Mouse (Mus musculus) intestine, embryonic 15.5 days (tissue): Measurements from ENCODE around the gene Agbl2. TPM values are rescaled to one million over a fixed set of nuclear protein-coding genes. Genes with fewer than 3 reads are reported as not detected.

Source experiments
- ATAC-seq: fragments of 200-750 bp; cut with Nextera tagmentation; 2 replicates; pipeline ENCODE4 v1.8.0; 2017; ENCODE audit warnings: moderate TSS enrichment, moderate library complexity
- H3K27ac ChIP-seq: fragments of 300-500 bp; sonication (generic); 2 replicates; pipeline ENCODE4 v1.5.1; 2015; ENCODE audit warnings: mild to moderate bottlenecking, inconsistent platforms
- H3K27me3 ChIP-seq: fragments of 300-500 bp; sonication (generic); replicated peaks from 2 replicates; pipeline ENCODE4 v1.6.1; 2015; ENCODE audit warnings: inconsistent platforms
- H3K36me3 ChIP-seq: fragments of 300-500 bp; sonication (generic); 2 replicates; pipeline ENCODE4 v1.6.1; 2015; ENCODE audit warnings: inconsistent platforms
- H3K4me1 ChIP-seq: fragments of 300-500 bp; sonication (generic); replicated peaks from 2 replicates; pipeline ENCODE4 v1.6.1; 2015; ENCODE audit warnings: inconsistent platforms
- H3K4me2 ChIP-seq: fragments of 300-500 bp; sonication (generic); replicated peaks from 2 replicates; pipeline ENCODE4 v1.6.1; 2015; ENCODE audit warnings: mild to moderate bottlenecking, inconsistent platforms
- H3K4me3 ChIP-seq: fragments of 300-500 bp; sonication (generic); replicated peaks from 2 replicates; pipeline ENCODE4 v1.5.1; 2015; ENCODE audit warnings: inconsistent platforms
- H3K9ac ChIP-seq: fragments of 300-500 bp; sonication (generic); 2 replicates; pipeline ENCODE4 v1.6.1; 2015; ENCODE audit warnings: inconsistent platforms
- H3K9me3 ChIP-seq: fragments of 300-500 bp; sonication (generic); 2 replicates; pipeline ENCODE4 v1.6.1; 2016; ENCODE audit warnings: inconsistent platforms
- WGBS: fragments of 180-500 bp; shearing (Covaris S2); methylation state at CpG from one replicate; pipeline ENCODE4 v1.1.7; 2015; 5-methylcytosine and 5-hydroxymethylcytosine counted together
- polyA plus RNA-seq: library from polyadenylated mRNA; unstranded; fragments of >200 nt; fragmentation: Nextera tagmentation; extraction: Ambion mirVana; gene quantifications from 2 replicates; pipeline ENCODE4 v1.2.1, GENCODE M21; 2015

Agbl2 gene
- polyA plus RNA-seq, 1 experiment from 2014 or later: 0.57 TPM

DNA sequence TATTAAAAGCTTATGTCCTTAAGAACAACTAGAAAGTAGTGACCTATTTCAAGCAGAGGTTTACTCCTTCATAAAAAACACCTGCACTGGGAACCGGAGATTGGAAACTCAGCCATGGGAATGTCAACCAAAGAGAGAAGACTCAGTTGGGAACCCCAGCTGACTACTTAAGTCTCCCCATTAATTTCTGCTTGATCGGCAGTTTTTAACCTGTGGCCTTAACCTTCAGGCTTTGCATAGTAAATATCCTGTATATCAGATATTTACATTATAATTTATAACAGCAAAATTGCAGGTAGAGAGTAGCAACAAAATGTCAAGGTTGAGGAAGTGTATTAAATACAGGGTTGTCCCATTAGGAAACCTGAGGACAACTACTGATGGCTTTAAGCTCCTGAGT lies 29.0 kb upstream of the Agbl2 start:
- Histone ChIP-seq H3K4me2 (no peak overlapping the region), H3K4me1 (peaks cover 3% of the 10 kb centered on the region; the same call in 1 of the 2 replicates), H3K36me3 (peaks cover 49% of the 10 kb centered on the region), H3K9ac (no peak overlapping the region), H3K27me3 (no peaks in the 10 kb centered on the region), H3K4me3 (no peak overlapping the region), H3K27ac (no peak overlapping the region), H3K9me3 (no peaks in the 10 kb centered on the region)
- 97% methylated on average over 2 of the region's 2 CpGs for WGBS
- no peak for ATAC-seq

DNA sequence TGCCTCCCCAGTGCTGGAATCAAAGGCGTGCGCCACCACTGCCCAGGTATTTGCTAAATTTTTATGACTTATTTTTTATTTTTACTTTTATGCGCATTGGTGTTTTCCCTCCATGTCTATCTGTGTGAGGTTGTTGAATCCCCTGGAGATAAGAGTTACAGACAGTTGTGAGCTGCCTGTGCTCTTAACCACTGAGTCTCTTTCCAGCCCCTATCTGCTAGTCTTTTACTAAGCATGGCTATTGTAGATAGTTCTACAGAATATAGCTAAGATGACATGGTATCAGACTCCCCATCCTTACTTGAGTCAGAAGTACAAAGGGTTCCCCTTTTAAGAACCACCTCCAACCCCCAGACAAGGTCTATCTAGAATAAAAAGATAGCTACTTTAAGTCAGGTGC lies 28.3 kb upstream of the Agbl2 start:
- Histone ChIP-seq H3K4me2 (no peak overlapping the region), H3K9ac (no peak overlapping the region), H3K4me3 (no peak overlapping the region), H3K9me3 (no peaks in the 10 kb centered on the region), H3K27me3 (no peaks in the 10 kb centered on the region), H3K27ac (no peak overlapping the region), H3K36me3 (peaks cover 52% of the 10 kb centered on the region), H3K4me1 (no peaks in the 10 kb centered on the region)
- ATAC-seq: no peak
- 97% methylated on average over 3 of the region's 3 CpGs for WGBS

DNA sequence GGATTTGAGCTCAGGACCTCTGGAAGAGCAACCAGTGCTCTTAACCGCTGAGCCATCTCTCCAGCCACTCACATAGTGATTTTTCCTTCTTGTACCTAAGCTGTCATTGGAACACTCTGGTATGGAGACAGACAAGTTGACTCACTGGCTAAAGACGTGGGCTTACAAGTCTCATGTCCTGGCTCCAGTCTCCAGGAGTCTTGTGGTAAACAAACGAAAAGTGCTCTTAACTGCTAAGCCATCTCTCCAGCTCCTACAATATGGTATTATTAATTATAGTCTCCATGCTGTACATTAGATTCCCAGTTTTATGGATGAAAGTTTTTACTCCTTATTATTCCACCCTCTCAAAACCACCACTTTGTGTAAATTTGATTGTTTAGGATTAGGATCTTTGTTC lies 17.4 kb upstream of the Agbl2 start:
- H3K9me3 ChIP-seq: no peaks in the 10 kb centered on the region
- H3K9ac ChIP-seq: no peak overlapping the region
- H3K4me2 ChIP-seq: no peak overlapping the region
- no peaks in the 10 kb centered on the region for H3K4me1 ChIP-seq
- H3K27me3 ChIP-seq: no peaks in the 10 kb centered on the region
- no peak overlapping the region for H3K4me3 ChIP-seq
- ATAC-seq: no peak
- 80% methylated on average over 3 of the region's 3 CpGs for WGBS
- peaks cover 53% of the 10 kb centered on the region for H3K36me3 ChIP-seq
- H3K27ac ChIP-seq: no peak overlapping the region

DNA sequence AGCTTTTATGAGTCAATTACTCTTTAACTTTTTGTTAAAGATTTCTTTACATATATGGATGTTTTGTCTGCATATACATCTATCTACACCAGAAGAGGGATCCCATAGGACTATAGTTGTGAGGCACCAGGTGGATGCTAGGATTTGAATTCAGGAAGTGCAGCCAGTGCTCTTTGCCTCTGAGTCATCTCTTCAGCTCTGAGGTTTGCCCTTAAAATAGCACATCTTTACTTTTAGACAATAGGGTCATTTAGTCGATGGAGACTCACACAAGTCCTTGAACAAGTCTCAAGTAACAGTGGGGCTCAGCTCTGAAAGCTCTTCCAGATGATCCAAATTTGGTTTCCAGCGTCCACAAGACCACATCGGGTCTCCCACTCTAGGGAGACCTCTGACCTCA lies 1.2 kb upstream of the Agbl2 start:
- peaks cover 7% of the 10 kb centered on the region; the same call in 1 of the 2 replicates for H3K4me1 ChIP-seq
- H3K4me2 ChIP-seq: no peak overlapping the region
- H3K4me3 ChIP-seq: no peak overlapping the region
- 37% methylated on average over 3 of the region's 3 CpGs for WGBS
- no peak overlapping the region for H3K9ac ChIP-seq
- no peaks in the 10 kb centered on the region for H3K27me3 ChIP-seq
- ATAC-seq: no peak
- H3K36me3 ChIP-seq: peaks cover 28% of the 10 kb centered on the region
- no peak overlapping the region for H3K27ac ChIP-seq
- H3K9me3 ChIP-seq: no peaks in the 10 kb centered on the region

DNA sequence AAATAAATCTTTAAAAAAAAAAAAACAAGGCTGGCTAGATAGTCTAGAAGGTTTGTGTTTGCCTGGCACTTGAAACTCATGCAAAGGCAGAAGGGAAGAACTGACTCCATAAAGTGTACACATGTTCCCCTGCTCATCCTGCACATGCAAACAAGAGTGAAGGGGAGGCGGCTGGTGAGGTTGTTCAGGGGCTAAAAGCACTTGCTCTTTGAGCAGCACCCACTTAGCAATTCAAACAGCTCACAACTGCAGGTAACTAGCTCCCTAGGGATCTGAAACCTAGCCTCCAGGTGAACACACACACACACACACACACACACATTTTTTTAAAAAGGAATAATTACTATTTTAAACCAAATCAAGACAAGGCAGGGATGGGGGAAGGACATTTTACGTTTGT lies 589 bp upstream of the Agbl2 start:
- Histone ChIP-seq H3K36me3 (peaks cover 25% of the 10 kb centered on the region), H3K4me2 (no peak overlapping the region), H3K27ac (no peak overlapping the region), H3K4me3 (no peak overlapping the region), H3K9ac (no peak overlapping the region), H3K27me3 (no peaks in the 10 kb centered on the region), H3K9me3 (no peaks in the 10 kb centered on the region), H3K4me1 (peaks cover 7% of the 10 kb centered on the region; the same call in 1 of the 2 replicates)
- WGBS: 48% methylated on average over 2 of the region's 2 CpGs
- peak; percentile 7; the same call in 1 of the 2 replicates for ATAC-seq

DNA sequence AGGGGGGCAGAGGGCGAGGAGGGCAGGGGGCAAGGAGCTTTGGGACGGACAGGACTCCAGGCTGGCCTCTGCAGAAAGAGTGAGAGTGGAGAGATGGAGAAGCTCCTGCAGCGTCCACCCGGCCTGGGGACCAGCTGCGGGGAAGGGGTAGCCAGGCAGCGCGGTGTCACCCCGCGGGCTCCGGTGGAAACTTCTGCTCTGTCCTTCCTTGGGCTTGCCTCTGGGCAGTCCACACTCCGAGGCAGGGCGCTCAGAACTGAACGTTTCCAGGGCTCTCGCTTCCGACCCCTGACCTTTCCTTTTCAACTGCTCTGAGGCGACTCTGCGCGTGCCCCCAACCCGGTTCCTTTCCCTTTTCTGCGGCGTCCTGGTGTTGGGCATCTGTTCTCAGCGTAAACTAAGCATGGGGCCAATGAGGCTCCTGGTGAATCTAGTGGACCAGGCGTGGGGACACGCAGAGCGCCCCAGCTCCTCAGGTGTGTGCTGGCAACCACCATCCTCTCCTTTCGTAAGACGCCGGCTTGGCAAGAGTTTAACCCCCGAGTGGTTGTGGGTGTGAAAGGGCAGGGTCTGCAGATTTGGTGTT lies 467 bp downstream of the Agbl2 start:
- Histone ChIP-seq H3K36me3 (peaks cover 19% of the 10 kb centered on the region), H3K27me3 (no peaks in the 10 kb centered on the region), H3K4me2 (peak overlapping the region; percentile 92), H3K4me1 (peaks cover 7% of the 10 kb centered on the region; the same call in 1 of the 2 replicates), H3K27ac (no peak overlapping the region), H3K9ac (peak overlapping the region; percentile 47), H3K4me3 (peak overlapping the region; percentile 47), H3K9me3 (no peaks in the 10 kb centered on the region)
- WGBS: 2% methylated on average over 29 of the region's 29 CpGs
- peak; percentile 68 for ATAC-seq

DNA sequence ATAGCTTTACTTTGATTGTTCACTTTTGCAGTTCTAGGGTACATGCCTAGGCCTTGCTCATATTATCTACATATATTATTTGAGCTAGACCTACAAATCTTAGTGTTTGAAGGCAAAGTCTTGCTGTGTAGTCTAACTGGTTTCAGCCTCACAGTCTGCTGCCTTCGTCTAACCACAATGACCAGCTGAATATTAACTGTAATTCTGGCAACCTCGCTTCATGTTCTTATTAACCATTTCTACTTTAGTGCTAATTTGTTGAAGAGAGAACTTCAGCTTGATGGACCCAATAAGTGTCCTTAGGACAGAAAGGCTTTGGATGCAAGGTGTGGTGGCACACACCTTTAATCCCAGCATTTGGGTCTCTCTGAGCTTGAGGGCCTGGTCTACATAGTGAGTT lies 5.6 kb downstream of the Agbl2 start:
- H3K4me3 ChIP-seq: no peak overlapping the region
- no peak overlapping the region for H3K4me2 ChIP-seq
- no peaks in the 10 kb centered on the region for H3K9me3 ChIP-seq
- no peak for ATAC-seq
- no peak overlapping the region for H3K27ac ChIP-seq
- H3K36me3 ChIP-seq: no peaks in the 10 kb centered on the region
- no peaks in the 10 kb centered on the region for H3K27me3 ChIP-seq
- no peaks in the 10 kb centered on the region for H3K4me1 ChIP-seq
- no peak overlapping the region for H3K9ac ChIP-seq
- 82% methylated on average over 2 of the region's 2 CpGs for WGBS

DNA sequence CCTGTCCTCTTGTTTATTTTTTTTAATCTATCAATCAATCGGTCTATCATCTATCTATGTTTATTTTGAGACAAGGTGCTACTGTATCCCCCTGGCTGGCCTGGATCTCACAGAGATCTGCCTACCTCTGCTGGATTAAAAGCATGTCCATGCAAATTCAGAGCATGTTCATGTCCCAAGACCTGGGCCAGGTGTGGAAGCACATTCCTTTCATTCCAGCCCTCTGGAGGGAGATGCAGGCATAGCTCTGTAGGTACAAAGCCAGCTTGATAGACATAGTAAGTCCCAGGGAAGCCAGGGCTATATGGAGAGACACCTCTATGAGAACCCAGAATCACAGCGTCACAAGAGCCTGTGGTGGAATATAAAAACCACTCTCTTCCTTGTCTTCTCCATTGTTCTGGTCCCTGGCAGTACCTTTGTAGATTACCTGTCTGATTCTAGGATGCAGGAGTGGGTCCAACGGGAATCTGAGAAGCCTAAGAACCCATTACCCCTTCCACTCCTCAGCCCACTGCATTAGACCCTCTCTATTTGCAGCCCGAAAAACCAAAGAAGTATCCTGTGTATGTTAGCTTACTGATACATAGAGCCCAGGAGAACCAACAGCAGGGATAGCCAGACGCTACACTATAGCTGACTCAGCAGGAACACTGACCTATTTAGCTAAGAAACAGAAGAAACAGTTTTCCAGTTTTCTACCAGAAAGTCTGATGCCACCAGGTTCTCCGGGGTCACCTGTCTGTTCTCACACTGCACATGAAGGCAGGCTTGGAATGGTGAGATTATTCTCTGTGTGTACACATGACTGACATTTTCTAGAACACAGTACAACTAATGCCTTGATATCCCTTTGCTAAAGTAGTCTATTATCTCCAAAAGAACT lies 26.0 kb downstream of the Agbl2 start:
- Histone ChIP-seq H3K27me3 (no peaks in the 10 kb centered on the region), H3K9me3 (no peaks in the 10 kb centered on the region), H3K4me3 (no peak overlapping the region), H3K4me2 (no peak overlapping the region), H3K27ac (no peak overlapping the region), H3K36me3 (no peaks in the 10 kb centered on the region), H3K4me1 (no peaks in the 10 kb centered on the region), H3K9ac (no peak overlapping the region)
- 85% methylated on average over 6 of the region's 6 CpGs for WGBS
- ATAC-seq: no peak

DNA sequence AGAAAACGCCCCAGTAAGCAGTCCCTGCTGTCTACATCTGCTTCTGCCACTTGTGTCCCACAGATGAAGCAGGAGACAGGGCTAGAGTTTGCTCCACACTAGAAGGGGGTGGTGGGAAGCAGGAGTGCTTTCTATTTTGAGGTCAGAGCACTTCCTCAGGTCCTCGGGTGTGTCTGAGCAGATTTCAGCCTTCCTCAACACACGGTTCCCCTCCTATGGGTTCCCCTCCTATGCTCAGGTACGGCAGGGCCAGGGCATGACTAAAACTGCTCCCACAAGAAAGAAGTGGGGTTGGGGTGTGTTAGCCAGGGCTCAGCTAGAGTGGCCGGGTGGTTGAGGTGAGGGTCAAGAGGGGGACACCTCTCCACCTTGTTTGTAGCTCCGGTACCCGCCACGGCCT lies 28.2 kb downstream of the Agbl2 start:
- Histone ChIP-seq H3K27me3 (no peaks in the 10 kb centered on the region), H3K4me3 (no peak overlapping the region), H3K4me2 (no peak overlapping the region), H3K27ac (no peak overlapping the region), H3K9me3 (no peaks in the 10 kb centered on the region), H3K36me3 (no peaks in the 10 kb centered on the region), H3K4me1 (no peaks in the 10 kb centered on the region), H3K9ac (no peak overlapping the region)
- 80% methylated on average over 8 of the region's 8 CpGs for WGBS
- ATAC-seq: no peak

DNA sequence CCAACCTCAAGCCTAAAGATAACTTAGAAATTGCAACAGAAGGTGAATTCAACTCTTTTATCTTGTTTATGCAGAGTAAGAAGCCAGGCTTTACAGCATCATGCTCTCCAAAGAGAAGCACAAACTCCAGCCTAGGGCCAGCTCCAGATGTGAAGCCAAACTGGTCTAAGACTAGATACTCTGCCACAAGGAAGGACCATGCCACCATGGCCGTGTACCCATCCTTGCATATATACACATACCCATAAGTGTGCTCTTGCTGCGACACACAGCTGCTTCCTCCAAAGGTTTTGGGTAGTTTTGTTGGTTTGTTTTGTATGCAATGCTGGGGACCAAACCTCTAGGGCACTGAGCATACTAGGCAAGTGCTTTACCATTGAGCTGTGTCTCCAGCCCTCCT lies 32.7 kb downstream of the Agbl2 start:
- 68% methylated on average over 2 of the region's 2 CpGs for WGBS

DNA sequence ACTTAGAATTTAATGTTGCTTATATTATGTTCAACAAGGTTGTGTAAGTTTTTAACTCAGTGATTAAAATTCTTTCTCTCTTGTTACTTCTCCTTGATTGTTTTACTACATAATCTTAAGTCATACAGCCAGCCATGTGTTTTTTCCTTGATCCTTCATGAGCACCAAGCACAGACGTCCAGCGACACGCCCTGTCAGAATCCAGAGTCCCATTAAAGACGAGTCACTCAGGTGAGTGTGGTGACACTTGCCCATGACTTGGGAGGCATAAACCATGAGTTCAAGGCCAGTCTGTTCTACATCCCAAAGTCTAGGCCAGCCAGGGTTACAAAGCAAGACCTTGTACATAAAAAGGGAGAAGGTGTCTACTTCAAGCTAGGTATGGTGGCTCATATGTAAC lies 33.6 kb downstream of the Agbl2 start:
- 70% methylated on average over 4 of the region's 4 CpGs for WGBS
- Histone ChIP-seq H3K9ac (no peak overlapping the region), H3K9me3 (no peaks in the 10 kb centered on the region), H3K4me3 (no peak overlapping the region), H3K4me2 (no peak overlapping the region), H3K36me3 (no peaks in the 10 kb centered on the region), H3K27ac (no peak overlapping the region), H3K27me3 (no peaks in the 10 kb centered on the region), H3K4me1 (no peaks in the 10 kb centered on the region)
- ATAC-seq: no peak

More for the DNA sequence above, 32.7 kb downstream of the Agbl2 start:
- Histone ChIP-seq H3K36me3 (no peaks in the 10 kb centered on the region), H3K9me3 (no peaks in the 10 kb centered on the region), H3K4me3 (no peak overlapping the region), H3K4me2 (no peak overlapping the region), H3K27ac (no peak overlapping the region), H3K27me3 (no peaks in the 10 kb centered on the region), H3K4me1 (no peaks in the 10 kb centered on the region), H3K9ac (no peak overlapping the region)
- ATAC-seq: no peak

DNA sequence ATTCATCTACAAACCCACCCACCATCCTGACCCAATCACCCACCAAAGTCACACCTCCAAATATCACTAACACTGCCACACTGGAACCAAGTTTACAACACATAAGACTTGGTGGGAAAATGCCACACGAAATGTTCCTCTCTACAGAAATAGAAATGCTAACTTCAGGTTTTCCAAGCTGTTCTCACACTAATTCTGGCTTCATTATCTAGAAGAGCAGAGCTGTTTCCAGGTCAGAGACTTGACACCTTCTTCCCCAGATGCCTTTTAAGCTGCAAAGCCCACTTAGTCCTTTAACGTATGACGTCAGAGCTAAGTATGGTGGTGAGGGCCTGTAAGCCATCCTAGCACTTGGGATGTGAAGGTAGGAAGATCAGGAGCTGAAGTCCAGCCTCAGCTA lies 36.2 kb downstream of the Agbl2 start:
- Histone ChIP-seq H3K4me2 (no peak overlapping the region), H3K4me3 (no peak overlapping the region), H3K4me1 (no peaks in the 10 kb centered on the region), H3K9ac (no peak overlapping the region), H3K27me3 (no peaks in the 10 kb centered on the region), H3K36me3 (no peaks in the 10 kb centered on the region), H3K27ac (no peak overlapping the region), H3K9me3 (no peaks in the 10 kb centered on the region)
- 89% methylated on average over 3 of the region's 3 CpGs for WGBS
- ATAC-seq: no peak

DNA sequence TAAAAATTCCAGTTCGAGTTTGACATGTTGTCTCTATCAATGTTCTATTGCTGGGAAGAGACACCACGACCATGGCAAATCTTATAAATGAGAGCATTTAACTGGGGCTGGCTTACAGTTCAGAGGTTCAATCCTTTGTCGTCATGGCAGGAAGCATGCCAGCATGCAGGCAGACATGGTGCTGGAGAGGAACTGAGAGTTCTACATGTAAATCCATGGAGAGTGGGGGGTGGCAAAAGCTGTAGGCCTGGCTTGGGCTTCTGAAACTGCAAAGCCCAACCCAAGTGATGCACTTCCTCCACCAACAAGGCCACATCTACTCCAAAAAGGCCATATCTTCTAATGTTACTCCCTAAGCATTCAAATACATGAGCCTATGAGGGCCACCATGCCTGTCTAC lies 38.4 kb downstream of the Agbl2 start:
- Histone ChIP-seq H3K36me3 (no peaks in the 10 kb centered on the region), H3K9me3 (no peaks in the 10 kb centered on the region), H3K4me1 (no peaks in the 10 kb centered on the region), H3K9ac (no peak overlapping the region), H3K27me3 (no peaks in the 10 kb centered on the region), H3K27ac (no peak overlapping the region), H3K4me3 (no peak overlapping the region), H3K4me2 (no peak overlapping the region)
- ATAC-seq: no peak
- 86% methylated on average over 3 of the region's 3 CpGs for WGBS
